Mouse (Mus musculus): Measurements from ENCODE around the gene Efl1. TPM values are rescaled to one million over a fixed set of nuclear protein-coding genes. Genes with fewer than 3 reads are reported as not detected.

Efl1 gene
- polyA plus RNA-seq, 1 experiment from 2014 or later: 28.1 TPM

DNA sequence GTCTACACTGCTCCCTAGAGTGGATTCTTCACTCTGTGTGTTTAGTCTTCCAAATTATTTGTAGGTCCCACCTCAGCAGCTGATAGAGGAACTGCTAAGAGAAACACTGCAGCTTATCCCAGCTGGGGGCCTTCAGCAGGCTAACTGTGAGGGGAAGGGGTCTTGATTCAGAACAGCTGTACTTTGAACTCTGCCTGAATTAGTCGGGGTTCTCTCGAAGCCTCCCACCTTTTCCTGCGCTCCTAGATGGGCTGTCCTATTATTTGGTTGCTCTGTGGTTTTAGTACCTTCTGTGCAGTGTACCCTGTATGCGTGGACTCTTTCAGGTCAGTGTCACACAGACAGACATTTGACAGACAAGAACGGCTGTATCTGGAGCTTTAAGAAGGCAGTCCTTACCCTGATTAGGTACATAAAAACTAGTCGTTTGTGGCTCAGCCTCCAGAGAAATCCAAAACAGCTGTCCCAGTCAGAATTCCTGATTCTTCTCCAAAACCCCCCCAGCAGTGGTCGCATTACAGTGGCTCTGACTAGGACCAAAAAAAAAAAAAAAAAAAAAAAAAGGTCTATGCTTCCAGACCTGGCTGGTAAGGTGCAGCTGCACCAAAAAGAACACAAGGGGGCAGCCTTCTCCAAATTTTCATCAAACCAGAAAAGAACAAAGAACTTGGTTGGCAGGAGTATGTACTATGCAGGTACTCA is 66.9 kb downstream of the Efl1 start:
- no peaks in the 10 kb centered on the region for H3K27me3 ChIP-seq (replicated peaks; ENCODE audit: control insufficient read depth, insufficient read depth, low read length)
- H3K27ac ChIP-seq (ENCODE audit: low read length): no peak overlapping the region
- 44% methylated on average over 7 of the region's 7 CpGs for WGBS
- H3K4me3 ChIP-seq (ENCODE audit: low read length): no peak overlapping the region
- no peak overlapping the region for H3K4me2 ChIP-seq (ENCODE audit: low read depth, low read length)
- H3K9ac ChIP-seq (ENCODE audit: low read depth, low read length): no peak overlapping the region
- peak; percentile 76 for ATAC-seq
- no peaks in the 10 kb centered on the region for H3K36me3 ChIP-seq (ENCODE audit: control insufficient read depth, insufficient read depth, low read length)
- H3K4me1 ChIP-seq (ENCODE audit: control insufficient read depth, insufficient read depth, low read length): peaks cover 4% of the 10 kb centered on the region; the same call in 1 of the 2 replicates
- H3K9me3 ChIP-seq (ENCODE audit: control insufficient read depth, low read length): no peaks in the 10 kb centered on the region

DNA sequence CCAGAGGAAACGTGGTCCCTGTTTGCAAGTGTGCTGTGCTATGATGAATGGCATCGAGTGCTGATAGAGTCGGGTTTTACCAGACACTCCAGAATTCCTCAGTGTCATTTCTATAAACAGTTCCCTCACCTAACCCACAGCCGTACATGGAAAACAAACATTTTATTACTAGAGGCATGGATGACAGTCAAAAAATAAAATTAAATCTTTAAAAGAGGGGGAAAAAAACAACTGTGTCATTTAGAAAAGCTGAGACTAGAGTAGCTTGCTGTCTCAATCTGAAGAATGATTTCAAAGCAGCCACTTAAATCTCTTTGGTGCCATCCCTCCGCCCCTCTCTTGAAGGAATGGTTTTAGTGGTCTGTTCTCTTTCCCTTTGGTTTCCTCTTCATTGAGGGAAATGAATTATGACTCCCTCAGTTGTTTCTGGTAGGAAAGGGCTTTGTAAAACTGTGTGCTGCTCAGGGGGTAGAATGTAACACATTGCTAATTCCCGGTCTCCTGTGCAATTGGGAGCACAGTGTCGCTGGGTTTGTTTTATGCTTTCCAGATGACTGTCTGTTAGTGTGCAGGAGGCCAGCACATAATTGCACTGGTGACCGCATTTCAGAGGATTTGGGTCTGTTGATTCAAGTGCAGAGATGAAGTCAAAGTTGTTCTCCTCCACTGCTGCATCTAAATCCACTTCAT is 67.6 kb downstream of the Efl1 start:
- Histone ChIP-seq H3K4me3 (ENCODE audit: low read length) (no peak overlapping the region), H3K27ac (ENCODE audit: low read length) (no peak overlapping the region), H3K4me2 (ENCODE audit: low read depth, low read length) (no peak overlapping the region), H3K4me1 (ENCODE audit: control insufficient read depth, insufficient read depth, low read length) (peaks cover 4% of the 10 kb centered on the region; the same call in 1 of the 2 replicates), H3K36me3 (ENCODE audit: control insufficient read depth, insufficient read depth, low read length) (no peaks in the 10 kb centered on the region), H3K9ac (ENCODE audit: low read depth, low read length) (0 out of 2 replicates have a peak overlapping the region, but pooled peaks have one; percentile 5), H3K27me3 (replicated peaks; ENCODE audit: control insufficient read depth, insufficient read depth, low read length) (no peaks in the 10 kb centered on the region), H3K9me3 (ENCODE audit: control insufficient read depth, low read length) (no peaks in the 10 kb centered on the region)
- no peak for ATAC-seq
- WGBS: 34% methylated on average over 8 of the region's 8 CpGs

DNA sequence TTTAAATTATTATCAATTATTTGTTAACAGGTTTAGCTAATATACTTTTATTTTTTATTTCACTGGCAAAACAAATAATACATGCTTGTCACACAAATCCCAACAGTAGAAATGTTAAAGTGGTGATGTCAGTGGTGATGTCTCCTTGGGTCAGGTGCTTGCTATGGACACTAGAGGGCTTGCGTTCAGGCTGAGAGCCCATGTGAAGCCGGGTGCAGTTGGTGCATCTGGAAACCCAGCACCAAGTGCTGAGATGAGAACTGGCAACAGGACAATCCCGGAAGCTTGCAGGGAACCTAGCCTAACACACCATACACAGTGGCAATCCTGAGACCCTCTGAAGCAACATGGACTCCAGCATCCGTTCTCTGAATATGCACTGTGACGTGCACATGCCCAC is 70.9 kb downstream of the Efl1 start:
- 73% methylated on average over 5 of the region's 5 CpGs for WGBS

DNA sequence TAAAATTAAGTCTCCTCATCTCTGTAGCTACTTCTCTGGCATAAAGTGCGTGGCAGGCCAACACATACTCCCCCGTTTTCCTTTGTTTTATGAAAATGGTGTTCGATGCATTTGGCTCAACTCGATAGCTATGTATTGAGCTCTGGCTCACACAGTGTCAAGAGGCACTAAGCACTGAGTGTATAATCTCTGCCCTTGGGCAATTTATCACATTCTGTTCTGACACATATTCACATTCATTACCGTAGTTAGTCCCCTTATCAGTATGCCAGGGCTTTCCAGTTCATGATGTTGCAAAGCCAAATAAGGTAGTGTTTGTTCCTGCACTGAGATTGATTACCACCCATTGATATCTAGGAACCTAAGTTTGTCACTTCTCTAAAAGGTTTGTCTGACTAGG is 71.3 kb downstream of the Efl1 start:
- 62% methylated on average over 5 of the region's 5 CpGs for WGBS
- Histone ChIP-seq H3K4me1 (ENCODE audit: control insufficient read depth, insufficient read depth, low read length) (peaks cover 4% of the 10 kb centered on the region; the same call in 1 of the 2 replicates), H3K9ac (ENCODE audit: low read depth, low read length) (no peak overlapping the region), H3K27me3 (replicated peaks; ENCODE audit: control insufficient read depth, insufficient read depth, low read length) (no peaks in the 10 kb centered on the region), H3K9me3 (ENCODE audit: control insufficient read depth, low read length) (no peaks in the 10 kb centered on the region), H3K36me3 (ENCODE audit: control insufficient read depth, insufficient read depth, low read length) (no peaks in the 10 kb centered on the region), H3K27ac (ENCODE audit: low read length) (no peak overlapping the region), H3K4me3 (ENCODE audit: low read length) (no peak overlapping the region), H3K4me2 (ENCODE audit: low read depth, low read length) (no peak overlapping the region)
- ATAC-seq: peak; percentile 59; the same call in 1 of the 2 replicates

More for the DNA sequence above, 70.9 kb downstream of the Efl1 start:
- Histone ChIP-seq H3K27me3 (replicated peaks; ENCODE audit: control insufficient read depth, insufficient read depth, low read length) (no peaks in the 10 kb centered on the region), H3K4me1 (ENCODE audit: control insufficient read depth, insufficient read depth, low read length) (peaks cover 4% of the 10 kb centered on the region; the same call in 1 of the 2 replicates), H3K9ac (ENCODE audit: low read depth, low read length) (no peak overlapping the region), H3K4me3 (ENCODE audit: low read length) (no peak overlapping the region), H3K27ac (ENCODE audit: low read length) (no peak overlapping the region), H3K9me3 (ENCODE audit: control insufficient read depth, low read length) (no peaks in the 10 kb centered on the region), H3K4me2 (ENCODE audit: low read depth, low read length) (no peak overlapping the region), H3K36me3 (ENCODE audit: control insufficient read depth, insufficient read depth, low read length) (no peaks in the 10 kb centered on the region)
- ATAC-seq: no peak

DNA sequence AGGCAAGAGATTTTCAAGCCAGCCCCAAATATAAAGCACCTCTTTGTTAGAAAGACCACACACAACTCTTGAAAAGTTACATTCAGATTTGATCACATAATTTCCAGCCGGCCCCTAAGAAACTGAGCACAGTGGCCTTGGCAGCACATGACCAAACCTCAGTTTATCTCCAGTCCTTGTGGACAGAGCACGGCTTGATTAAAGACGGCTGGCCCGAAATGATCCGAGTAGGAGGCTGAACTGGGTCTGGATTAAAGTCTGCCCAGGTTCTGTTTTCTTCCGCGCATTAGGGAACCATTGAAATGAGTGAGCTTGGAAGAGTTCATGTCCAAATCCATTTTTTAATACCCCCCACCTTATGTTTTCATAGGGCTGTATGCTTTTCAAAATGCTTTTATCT is 72.1 kb downstream of the Efl1 start:
- Histone ChIP-seq H3K4me2 (ENCODE audit: low read depth, low read length) (no peak overlapping the region), H3K4me3 (ENCODE audit: low read length) (no peak overlapping the region), H3K4me1 (ENCODE audit: control insufficient read depth, insufficient read depth, low read length) (peaks cover 4% of the 10 kb centered on the region; the same call in 1 of the 2 replicates), H3K36me3 (ENCODE audit: control insufficient read depth, insufficient read depth, low read length) (no peaks in the 10 kb centered on the region), H3K9me3 (ENCODE audit: control insufficient read depth, low read length) (no peaks in the 10 kb centered on the region), H3K27ac (ENCODE audit: low read length) (no peak overlapping the region), H3K9ac (ENCODE audit: low read depth, low read length) (no peak overlapping the region), H3K27me3 (replicated peaks; ENCODE audit: control insufficient read depth, insufficient read depth, low read length) (no peaks in the 10 kb centered on the region)
- 61% methylated on average over 7 of the region's 7 CpGs for WGBS
- ATAC-seq: no peak

- ATAC-seq: no peak
- Histone ChIP-seq H3K36me3 (ENCODE audit: control insufficient read depth, insufficient read depth, low read length) (no peaks in the 10 kb centered on the region), H3K4me3 (ENCODE audit: low read length) (no peak overlapping the region), H3K4me2 (ENCODE audit: low read depth, low read length) (no peak overlapping the region), H3K27ac (ENCODE audit: low read length) (no peak overlapping the region), H3K27me3 (replicated peaks; ENCODE audit: control insufficient read depth, insufficient read depth, low read length) (no peaks in the 10 kb centered on the region), H3K4me1 (ENCODE audit: control insufficient read depth, insufficient read depth, low read length) (peaks cover 4% of the 10 kb centered on the region; the same call in 1 of the 2 replicates), H3K9me3 (ENCODE audit: control insufficient read depth, low read length) (no peaks in the 10 kb centered on the region), H3K9ac (ENCODE audit: low read depth, low read length) (no peak overlapping the region)
- 43% methylated on average over 7 of the region's 7 CpGs for WGBS
These were observed 72.5 kb downstream of the Efl1 start for GRCm38 (mm10) chr7:82720906-82721305.

DNA sequence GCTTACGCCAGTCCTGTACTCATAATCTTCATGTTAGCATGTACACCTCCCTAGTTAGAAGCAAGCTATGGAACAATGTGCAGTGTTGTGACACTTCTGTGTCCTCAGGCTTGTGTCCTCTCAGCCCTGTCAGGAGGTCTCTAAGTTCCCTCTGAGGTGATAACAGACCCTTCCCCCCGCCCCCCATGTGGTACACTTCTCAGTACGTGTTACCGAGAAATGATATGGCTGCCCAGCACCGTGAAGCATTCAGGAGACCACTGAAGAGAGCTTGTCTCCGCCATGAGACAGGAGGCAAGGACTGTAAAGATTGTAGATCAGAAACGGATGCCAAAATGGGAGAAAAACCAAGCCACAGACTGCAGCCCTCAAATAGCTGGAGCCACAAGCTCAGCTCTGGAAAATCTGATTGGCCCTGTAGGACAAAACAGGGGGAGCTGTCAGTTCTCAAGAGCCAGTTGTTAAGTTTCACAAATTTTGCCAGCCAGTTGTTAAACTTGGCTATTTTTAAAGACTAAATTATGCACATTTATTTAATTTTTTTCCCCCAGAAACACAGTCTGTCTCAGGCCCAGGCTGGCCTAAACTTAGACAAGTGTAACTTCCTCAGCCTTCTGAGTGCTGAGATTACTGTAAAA is 74.2 kb downstream of the Efl1 start:
- H3K27ac ChIP-seq (ENCODE audit: low read length): no peak overlapping the region
- no peaks in the 10 kb centered on the region for H3K4me1 ChIP-seq (ENCODE audit: control insufficient read depth, insufficient read depth, low read length)

DNA sequence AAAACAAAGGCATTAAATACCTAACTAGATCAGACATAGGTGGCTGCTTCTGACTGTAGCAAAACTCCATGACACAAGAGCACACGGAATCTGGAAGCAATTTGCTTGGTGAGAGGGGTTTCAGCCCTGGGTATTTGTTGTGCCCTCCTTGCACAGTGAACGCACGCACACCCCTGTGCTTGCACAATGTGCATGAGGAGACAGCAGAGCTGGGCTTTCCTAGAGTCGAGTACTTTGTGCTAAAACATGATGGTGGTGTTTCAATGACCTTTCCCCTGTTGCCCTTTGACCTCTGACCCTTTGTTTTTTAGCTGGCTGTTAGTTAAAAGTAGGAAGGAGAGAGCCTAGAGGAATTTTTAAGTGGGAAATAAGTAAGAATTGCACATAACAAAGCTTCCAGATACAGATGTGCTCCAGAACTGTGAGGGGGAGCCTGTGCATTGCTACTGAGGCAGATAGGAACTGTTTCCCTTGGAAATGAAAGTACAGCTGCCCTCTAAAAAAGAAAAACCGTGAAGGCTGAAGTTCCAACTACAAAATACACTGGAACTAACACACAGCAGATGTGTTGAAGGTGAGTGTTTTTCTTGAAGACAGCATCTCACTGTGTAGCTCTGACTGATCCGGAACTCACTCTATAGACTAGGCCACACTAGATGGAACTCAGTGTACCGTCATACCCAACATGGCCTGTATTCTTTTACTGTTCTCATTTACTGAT is 74.9 kb downstream of the Efl1 start:
- no peak overlapping the region for H3K4me2 ChIP-seq (ENCODE audit: low read depth, low read length)
- no peaks in the 10 kb centered on the region for H3K9me3 ChIP-seq (ENCODE audit: control insufficient read depth, low read length)
- H3K27ac ChIP-seq (ENCODE audit: low read length): no peak overlapping the region
- WGBS: 80% methylated on average over 7 of the region's 7 CpGs
- no peak overlapping the region for H3K9ac ChIP-seq (ENCODE audit: low read depth, low read length)
- no peak for ATAC-seq
- H3K27me3 ChIP-seq (replicated peaks; ENCODE audit: control insufficient read depth, insufficient read depth, low read length): no peaks in the 10 kb centered on the region
- H3K4me3 ChIP-seq (ENCODE audit: low read length): no peak overlapping the region
- H3K4me1 ChIP-seq (ENCODE audit: control insufficient read depth, insufficient read depth, low read length): no peaks in the 10 kb centered on the region
- H3K36me3 ChIP-seq (ENCODE audit: control insufficient read depth, insufficient read depth, low read length): no peaks in the 10 kb centered on the region

More for the DNA sequence above, 74.2 kb downstream of the Efl1 start:
- H3K4me3 ChIP-seq (ENCODE audit: low read length): no peak overlapping the region
- H3K9ac ChIP-seq (ENCODE audit: low read depth, low read length): no peak overlapping the region
- no peak overlapping the region for H3K4me2 ChIP-seq (ENCODE audit: low read depth, low read length)
- no peaks in the 10 kb centered on the region for H3K27me3 ChIP-seq (replicated peaks; ENCODE audit: control insufficient read depth, insufficient read depth, low read length)
- WGBS: 81% methylated on average over 7 of the region's 7 CpGs
- no peak for ATAC-seq
- H3K9me3 ChIP-seq (ENCODE audit: control insufficient read depth, low read length): no peaks in the 10 kb centered on the region
- H3K36me3 ChIP-seq (ENCODE audit: control insufficient read depth, insufficient read depth, low read length): no peaks in the 10 kb centered on the region

DNA sequence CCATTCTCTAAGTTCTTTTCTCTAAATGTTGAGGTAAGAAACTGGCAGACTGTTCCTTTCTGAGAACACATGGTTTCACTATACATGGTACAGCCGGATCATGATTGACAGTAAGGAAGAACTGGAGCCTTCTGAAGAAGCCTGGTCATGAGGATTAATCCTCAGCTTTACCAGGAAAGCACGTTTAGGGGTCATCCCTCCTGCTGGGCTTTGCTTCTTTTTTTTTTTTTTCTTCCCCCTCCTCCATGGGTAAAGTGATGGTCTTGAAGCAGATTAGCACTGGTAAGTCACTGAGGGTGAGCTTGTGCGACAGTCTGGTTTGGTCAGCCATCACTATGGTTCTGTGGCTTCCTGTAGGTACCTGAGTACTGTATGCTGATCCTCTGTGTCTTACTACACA is 76.1 kb downstream of the Efl1 start:
- WGBS: 74% methylated on average over 3 of the region's 3 CpGs
- ATAC-seq: no peak
- no peaks in the 10 kb centered on the region for H3K36me3 ChIP-seq (ENCODE audit: control insufficient read depth, insufficient read depth, low read length)

More for the DNA sequence above, 76.1 kb downstream of the Efl1 start:
- Histone ChIP-seq H3K9me3 (ENCODE audit: control insufficient read depth, low read length) (no peaks in the 10 kb centered on the region), H3K4me3 (ENCODE audit: low read length) (no peak overlapping the region), H3K4me1 (ENCODE audit: control insufficient read depth, insufficient read depth, low read length) (no peaks in the 10 kb centered on the region), H3K4me2 (ENCODE audit: low read depth, low read length) (no peak overlapping the region), H3K9ac (ENCODE audit: low read depth, low read length) (no peak overlapping the region), H3K27ac (ENCODE audit: low read length) (no peak overlapping the region), H3K27me3 (replicated peaks; ENCODE audit: control insufficient read depth, insufficient read depth, low read length) (no peaks in the 10 kb centered on the region)

All from intestine, embryonic 16.5 days (tissue).